Mouse (Mus musculus): ENCODE data around the gene Ovol3. TPM values are rescaled to one million over a fixed set of nuclear protein-coding genes. Genes with fewer than 3 reads are reported as not detected.

Gene Ovol3
- polyA plus RNA-seq (2012; rRNA removed), result 0.12 and 0.14 TPM in 2 replicates

DNA sequence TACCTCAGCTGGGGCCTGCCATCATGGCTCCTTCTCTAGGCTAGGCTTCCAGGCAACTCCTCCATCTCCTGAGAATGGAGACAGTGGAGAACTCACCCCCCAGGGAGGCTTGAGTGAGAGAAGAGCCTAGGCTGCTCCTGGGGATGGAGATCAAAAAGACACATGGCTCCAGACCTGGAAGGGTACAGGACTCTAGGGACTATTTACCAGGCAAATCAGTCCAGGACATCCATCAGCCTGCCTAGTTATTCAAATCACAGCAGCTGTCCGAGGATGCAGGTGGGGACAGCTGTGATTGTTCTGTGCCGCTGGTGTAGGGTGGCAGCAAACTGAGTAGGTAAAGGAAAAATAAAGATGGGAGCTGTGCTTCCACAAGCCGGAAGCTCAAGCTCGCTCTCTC is at the start of gene Ovol3:
TSS of gene Ovol3 (minus strand) at position 101 of the 400 bp plus-strand sequence.
- DNase-seq (ENCODE audit: low read depth), result no peak
- TF ChIP-seq POLR2A (IDR thresholded peaks at IDR 0.05; ENCODE audit: borderline replicate concordance, extremely low read depth, insufficient read depth, insufficient read length, poor library complexity, severe bottlenecking) (no peak), CTCF (IDR thresholded peaks at IDR 0.05; ENCODE audit: borderline replicate concordance, extremely low read depth, insufficient read depth, insufficient read length) (no peak)

DNA sequence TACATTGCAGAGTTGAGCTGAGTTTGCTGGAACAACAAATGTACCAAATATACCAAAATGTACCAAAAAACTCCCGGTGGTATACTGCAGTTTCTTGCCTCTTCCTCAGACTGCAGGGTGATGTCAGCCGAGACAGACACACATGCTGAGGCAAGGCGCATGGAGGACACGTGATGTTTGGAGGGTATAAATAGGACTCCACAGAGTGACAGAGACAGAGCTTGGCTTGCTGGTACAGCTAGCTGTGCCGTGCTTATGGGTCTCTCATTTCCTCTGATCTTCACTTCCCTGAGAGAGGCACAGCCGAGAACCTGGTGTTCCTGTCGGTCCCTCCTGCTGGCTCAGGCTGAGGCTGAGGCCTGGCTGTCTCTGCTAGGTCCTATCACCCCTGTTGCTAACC is 47.2 kb upstream of the Ovol3 start:
- no peak for TF ChIP-seq POLR2A (IDR thresholded peaks at IDR 0.05; ENCODE audit: borderline replicate concordance, extremely low read depth, insufficient read depth, insufficient read length, poor library complexity, severe bottlenecking)
- no peak for TF ChIP-seq CTCF (IDR thresholded peaks at IDR 0.05; ENCODE audit: borderline replicate concordance, extremely low read depth, insufficient read depth, insufficient read length)
- DNase-seq (ENCODE audit: low read depth), result no peak

GRCm38 (mm10) chr7:30281522-30281921 is 46.0 kb upstream of the Ovol3 start:
- DNase-seq (ENCODE audit: low read depth), result no peak
- no peak for TF ChIP-seq POLR2A (IDR thresholded peaks at IDR 0.05; ENCODE audit: borderline replicate concordance, extremely low read depth, insufficient read depth, insufficient read length, poor library complexity, severe bottlenecking)
- no peak for TF ChIP-seq CTCF (IDR thresholded peaks at IDR 0.05; ENCODE audit: borderline replicate concordance, extremely low read depth, insufficient read depth, insufficient read length)

DNA sequence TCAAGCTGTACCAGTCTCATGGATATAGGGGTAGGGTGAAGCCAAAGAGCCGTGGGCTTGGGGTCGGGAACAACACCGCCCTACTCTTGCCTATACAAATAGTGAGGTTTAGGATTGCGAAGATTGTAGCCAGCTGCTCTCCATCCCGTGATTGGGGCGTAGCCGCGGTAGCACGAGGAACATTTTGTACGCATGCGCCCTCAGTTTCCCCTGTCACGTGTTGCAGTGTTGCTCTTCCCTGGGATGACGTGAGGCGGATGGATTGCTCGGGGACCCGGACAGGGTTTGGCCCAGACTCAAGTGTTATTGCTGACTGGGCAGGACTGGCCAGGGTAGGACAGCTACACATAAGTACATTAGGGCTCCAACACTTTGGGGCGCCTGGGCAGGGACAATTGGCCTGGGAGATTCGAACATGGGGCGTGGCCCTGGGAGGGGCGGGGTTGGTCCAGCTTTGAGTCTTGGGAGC is 45.2 kb upstream of the Ovol3 start:
- TF ChIP-seq CTCF (IDR thresholded peaks at IDR 0.05; ENCODE audit: borderline replicate concordance, extremely low read depth, insufficient read depth, insufficient read length), result no peak
- TF ChIP-seq POLR2A (IDR thresholded peaks at IDR 0.05; ENCODE audit: borderline replicate concordance, extremely low read depth, insufficient read depth, insufficient read length, poor library complexity, severe bottlenecking), result no peak
- peak; percentile 96 for DNase-seq (ENCODE audit: low read depth)

- peak; percentile 97 for DNase-seq (ENCODE audit: low read depth)
- TF ChIP-seq POLR2A (IDR thresholded peaks at IDR 0.05; ENCODE audit: borderline replicate concordance, extremely low read depth, insufficient read depth, insufficient read length, poor library complexity, severe bottlenecking) (0 out of 2 replicates have a peak, but pooled peaks have one; percentile 20), CTCF (IDR thresholded peaks at IDR 0.05; ENCODE audit: borderline replicate concordance, extremely low read depth, insufficient read depth, insufficient read length) (no peak)
Observed at GRCm38 (mm10) chr7:30279951-30280669, 44.6 kb upstream of the Ovol3 start, which contains the start of the genes Thap8 and Wdr62. Gene Thap8, plus strand, starts transcription at chr7:30280094. Gene Wdr62, minus strand, starts transcription at chr7:30280419.

DNA sequence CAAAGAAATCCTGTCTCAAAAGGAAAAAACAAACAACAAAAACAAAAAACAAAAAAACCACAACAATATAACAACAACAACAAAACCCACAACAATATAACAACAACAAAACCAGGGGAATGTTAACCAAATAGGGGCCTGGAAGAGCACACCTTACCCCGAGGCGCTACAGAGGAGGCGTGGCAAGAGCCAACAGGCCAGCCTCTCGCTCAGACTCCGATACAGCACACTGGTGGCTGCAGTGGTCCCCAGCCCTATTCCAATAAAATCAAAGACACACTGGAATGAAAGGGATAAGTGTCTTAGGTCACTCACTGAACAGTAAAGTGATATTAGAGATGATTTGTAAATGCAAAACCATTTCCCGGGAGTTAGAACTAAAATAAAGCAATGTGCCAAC is 44.0 kb upstream of the Ovol3 start:
- TF ChIP-seq POLR2A (IDR thresholded peaks at IDR 0.05; ENCODE audit: borderline replicate concordance, extremely low read depth, insufficient read depth, insufficient read length, poor library complexity, severe bottlenecking) (no peak), CTCF (IDR thresholded peaks at IDR 0.05; ENCODE audit: borderline replicate concordance, extremely low read depth, insufficient read depth, insufficient read length) (no peak)
- no peak for DNase-seq (ENCODE audit: low read depth)

DNA sequence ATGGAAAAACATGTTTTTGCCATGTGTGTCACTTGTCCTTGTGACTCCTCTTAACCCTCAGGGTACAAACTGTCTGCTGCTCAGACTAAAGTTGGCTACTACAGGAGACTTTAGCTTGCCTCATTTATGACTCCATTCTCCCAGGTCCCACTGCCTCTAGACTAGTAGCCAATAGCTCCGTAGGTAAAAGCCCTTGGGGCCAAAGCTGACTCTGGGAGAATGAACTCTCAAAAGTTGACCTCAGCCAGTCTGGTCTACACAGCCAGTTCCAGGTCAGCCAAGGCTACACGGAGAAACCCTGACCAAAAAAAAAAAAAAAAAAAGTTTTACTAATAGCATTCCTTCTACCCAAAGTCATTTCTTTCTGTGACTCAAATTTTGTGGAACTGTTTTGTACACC is 43.4 kb upstream of the Ovol3 start:
- DNase-seq (ENCODE audit: low read depth), result no peak
- TF ChIP-seq CTCF (IDR thresholded peaks at IDR 0.05; ENCODE audit: borderline replicate concordance, extremely low read depth, insufficient read depth, insufficient read length) (no peak), POLR2A (IDR thresholded peaks at IDR 0.05; ENCODE audit: borderline replicate concordance, extremely low read depth, insufficient read depth, insufficient read length, poor library complexity, severe bottlenecking) (no peak)

GRCm38 (mm10) chr7:30274383-30274782 is 38.9 kb upstream of the Ovol3 start:
- TF ChIP-seq CTCF (IDR thresholded peaks at IDR 0.05; ENCODE audit: borderline replicate concordance, extremely low read depth, insufficient read depth, insufficient read length), result no peak
- TF ChIP-seq POLR2A (IDR thresholded peaks at IDR 0.05; ENCODE audit: borderline replicate concordance, extremely low read depth, insufficient read depth, insufficient read length, poor library complexity, severe bottlenecking), result no peak

DNA sequence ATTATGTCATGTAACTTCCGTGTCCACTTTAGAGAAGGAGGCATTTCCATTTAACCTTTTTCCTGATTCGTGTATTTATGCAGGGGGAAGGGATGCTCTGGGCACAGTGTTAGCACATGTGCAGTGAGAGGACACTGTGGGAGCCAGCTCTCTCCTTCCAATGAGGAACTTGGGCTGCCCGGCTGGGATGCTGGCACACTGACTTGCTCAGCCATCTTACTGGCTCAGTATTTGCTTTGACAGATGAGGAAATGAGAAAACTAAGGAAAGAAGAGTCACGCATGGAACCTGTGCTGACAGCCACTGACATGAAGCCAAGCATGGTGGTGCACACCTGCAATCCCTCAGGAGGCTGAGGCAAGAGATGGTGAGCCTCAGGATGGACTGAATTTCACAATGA is 34.1 kb upstream of the Ovol3 start:
- DNase-seq (ENCODE audit: low read depth), result no peak
- TF ChIP-seq POLR2A (IDR thresholded peaks at IDR 0.05; ENCODE audit: borderline replicate concordance, extremely low read depth, insufficient read depth, insufficient read length, poor library complexity, severe bottlenecking) (no peak), CTCF (IDR thresholded peaks at IDR 0.05; ENCODE audit: borderline replicate concordance, extremely low read depth, insufficient read depth, insufficient read length) (no peak)

More at GRCm38 (mm10) chr7:30274383-30274782, 38.9 kb upstream of the Ovol3 start:
- no peak for DNase-seq (ENCODE audit: low read depth)

GRCm38 (mm10) chr7:30266780-30267179 is 31.3 kb upstream of the Ovol3 start:
- DNase-seq (ENCODE audit: low read depth), result no peak

GRCm38 (mm10) chr7:30265935-30266334 is 30.4 kb upstream of the Ovol3 start:
- TF ChIP-seq POLR2A (IDR thresholded peaks at IDR 0.05; ENCODE audit: borderline replicate concordance, extremely low read depth, insufficient read depth, insufficient read length, poor library complexity, severe bottlenecking) (no peak), CTCF (IDR thresholded peaks at IDR 0.05; ENCODE audit: borderline replicate concordance, extremely low read depth, insufficient read depth, insufficient read length) (no peak)

More at GRCm38 (mm10) chr7:30266780-30267179, 31.3 kb upstream of the Ovol3 start:
- no peak for TF ChIP-seq CTCF (IDR thresholded peaks at IDR 0.05; ENCODE audit: borderline replicate concordance, extremely low read depth, insufficient read depth, insufficient read length)
- TF ChIP-seq POLR2A (IDR thresholded peaks at IDR 0.05; ENCODE audit: borderline replicate concordance, extremely low read depth, insufficient read depth, insufficient read length, poor library complexity, severe bottlenecking), result no peak

GRCm38 (mm10) chr7:30265531-30265930 is 30.0 kb upstream of the Ovol3 start:
- no peak for DNase-seq (ENCODE audit: low read depth)
- TF ChIP-seq CTCF (IDR thresholded peaks at IDR 0.05; ENCODE audit: borderline replicate concordance, extremely low read depth, insufficient read depth, insufficient read length) (no peak), POLR2A (IDR thresholded peaks at IDR 0.05; ENCODE audit: borderline replicate concordance, extremely low read depth, insufficient read depth, insufficient read length, poor library complexity, severe bottlenecking) (no peak)

More at GRCm38 (mm10) chr7:30265935-30266334, 30.4 kb upstream of the Ovol3 start:
- DNase-seq (ENCODE audit: low read depth), result no peak
